Mouse (Mus musculus) stomach, postnatal 0 days (tissue): Measurements from ENCODE around the gene Pde10a. TPM values are rescaled to one million over a fixed set of nuclear protein-coding genes. Genes with fewer than 3 reads are reported as not detected.

Experiments
- ATAC-seq: fragments of 200-750 bp; cut with Nextera tagmentation; 2 replicates; pipeline ENCODE4 v1.8.0; 2017; ENCODE audit not compliant: low FRiP score, low TSS enrichment
- DNase-seq: peaks from one replicate; pipeline ENCODE4 v3.0.0-alpha.2; 2016; ENCODE audit warnings: low spot score
- H3K27ac ChIP-seq: fragments of 300-500 bp; sonication (generic); replicated peaks from 2 replicates; pipeline ENCODE4 v1.5.1; 2014; ENCODE audit warnings: mild to moderate bottlenecking, control low read depth
- H3K27me3 ChIP-seq: fragments of 300-500 bp; sonication (generic); 2 replicates; pipeline ENCODE4 v1.6.1; 2014; ENCODE audit warnings: low read length; ENCODE audit not compliant: control insufficient read depth, insufficient read depth
- H3K36me3 ChIP-seq: fragments of 300-500 bp; sonication (generic); 2 replicates; pipeline ENCODE4 v1.6.1; 2014; ENCODE audit warnings: low read length, mixed read lengths; ENCODE audit not compliant: control insufficient read depth, insufficient read depth
- H3K4me1 ChIP-seq: fragments of 300-500 bp; sonication (generic); replicated peaks from 2 replicates; pipeline ENCODE4 v1.6.1; 2014; ENCODE audit warnings: antibody characterized with exemption; ENCODE audit not compliant: control insufficient read depth, insufficient read depth
- H3K4me2 ChIP-seq: fragments of 300-500 bp; sonication (generic); replicated peaks from 2 replicates; pipeline ENCODE4 v1.6.1; 2014; ENCODE audit warnings: low read depth, mild to moderate bottlenecking, control low read depth, moderate library complexity
- H3K4me3 ChIP-seq: fragments of 300-500 bp; sonication (generic); 2 replicates; pipeline ENCODE4 v1.5.1; 2014; ENCODE audit warnings: low read depth, low read length, control low read depth
- H3K9ac ChIP-seq: fragments of 300-500 bp; sonication (generic); 2 replicates; pipeline ENCODE4 v1.6.1; 2014; ENCODE audit warnings: mild to moderate bottlenecking, low read length, control low read depth, mixed read lengths
- H3K9me3 ChIP-seq: fragments of 300-500 bp; sonication (generic); 2 replicates; pipeline ENCODE4 v1.6.1; 2016; ENCODE audit warnings: low read length; ENCODE audit not compliant: control insufficient read depth
- CTCF ChIP-seq: IDR thresholded peaks from 2 replicates; pipeline ENCODE4 v1.5.1; 2016; ENCODE audit warnings: antibody characterized with exemption, low read depth, mild to moderate bottlenecking, moderate library complexity
- EP300 ChIP-seq: optimal IDR thresholded peaks from 2 replicates; pipeline ENCODE3; 2016; ENCODE audit warnings: antibody characterized with exemption
- WGBS: fragments of 180-500 bp; shearing (Covaris S2); extraction: QIAGEN DNeasy Blood & Tissue Kit; methylation state at CpG from one replicate; pipeline ENCODE4 v1.1.7; 2014; 5-methylcytosine and 5-hydroxymethylcytosine counted together
- polyA plus RNA-seq: library from polyadenylated mRNA; unstranded; fragments of >200 nt; fragmentation: Nextera tagmentation; extraction: Ambion mirVana; gene quantifications from 2 replicates; pipeline ENCODE4 v1.2.1, GENCODE M21; 2015

The Pde10a gene
- polyA plus RNA-seq, 1 experiment from 2014 or later: 0.69 TPM

DNA sequence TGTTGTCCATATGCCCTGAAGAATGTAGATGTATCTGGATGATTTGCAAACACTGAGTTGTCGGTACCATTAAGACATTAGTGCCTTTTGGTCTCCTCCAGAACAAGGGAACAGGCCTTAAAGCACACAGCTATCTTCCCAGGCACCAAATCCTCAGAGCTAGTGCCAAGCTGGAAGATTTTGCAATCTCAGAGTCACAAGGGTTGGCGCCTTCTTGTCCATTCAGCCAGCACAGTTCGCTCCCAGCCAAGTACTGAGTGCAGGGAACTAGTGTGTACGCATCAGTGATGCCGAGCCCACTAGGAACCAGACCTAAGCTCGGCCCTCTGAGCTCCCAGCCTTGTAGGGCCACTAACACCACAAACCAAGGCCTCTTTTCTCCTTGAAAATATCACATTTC, 440.0 kb downstream of the Pde10a start:
- no peaks in the 10 kb centered on the region for H3K27me3 ChIP-seq
- ATAC-seq: no peak

DNA sequence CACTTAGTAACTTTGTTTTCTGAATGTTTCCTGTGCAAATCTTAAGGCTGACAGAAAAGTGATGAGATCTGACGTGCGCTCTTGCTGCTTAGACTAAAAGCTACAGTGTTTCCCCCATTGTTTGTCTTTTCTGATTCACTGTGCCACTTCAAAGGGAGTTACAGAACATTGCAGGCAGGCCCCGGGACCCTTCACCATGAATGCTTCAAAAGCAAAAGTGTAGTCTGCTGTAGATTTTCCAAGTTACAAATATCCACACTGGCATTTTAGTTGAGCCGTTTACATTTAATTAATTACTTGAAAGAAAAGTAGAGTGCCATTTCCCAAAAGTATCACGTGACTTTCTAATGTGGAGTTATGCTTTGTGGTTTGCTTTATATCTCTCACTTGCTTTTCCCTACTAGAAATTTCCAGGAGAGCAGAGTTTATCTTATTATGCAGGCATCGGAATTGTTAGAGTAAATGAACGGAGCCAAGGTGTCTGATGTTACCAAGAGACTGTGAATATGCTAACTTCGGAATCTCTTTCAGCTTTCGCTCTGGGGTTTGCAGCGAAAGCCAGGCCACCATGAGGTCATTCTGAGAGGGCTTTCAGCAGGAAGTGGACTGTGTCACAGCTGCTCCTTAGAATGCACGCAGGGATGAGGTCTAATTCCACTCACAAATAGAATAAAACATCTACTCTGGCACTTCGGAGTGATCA, 447.1 kb downstream of the Pde10a start:
- H3K9me3 ChIP-seq: no peaks in the 10 kb centered on the region
- no peak overlapping the region for H3K4me2 ChIP-seq
- H3K4me1 ChIP-seq: no peaks in the 10 kb centered on the region
- no peaks in the 10 kb centered on the region for H3K36me3 ChIP-seq
- DNase-seq (no peak), ATAC-seq (no peak)
- no peak overlapping the region for H3K27ac ChIP-seq
- no peak for TF ChIP-seq EP300
- no peak for TF ChIP-seq CTCF
- 29% methylated on average over 12 of the region's 12 CpGs for WGBS
- H3K4me3 ChIP-seq: no peak overlapping the region
- no peaks in the 10 kb centered on the region for H3K27me3 ChIP-seq
- H3K9ac ChIP-seq: no peak overlapping the region

More for the DNA sequence above, 440.0 kb downstream of the Pde10a start:
- WGBS: 89% methylated on average over 6 of the region's 6 CpGs
- H3K4me1 ChIP-seq: no peaks in the 10 kb centered on the region
- no peaks in the 10 kb centered on the region for H3K36me3 ChIP-seq
- H3K4me3 ChIP-seq: no peak overlapping the region
- no peaks in the 10 kb centered on the region for H3K9me3 ChIP-seq
- no peak overlapping the region for H3K9ac ChIP-seq
- no peak overlapping the region for H3K27ac ChIP-seq
- no peak overlapping the region for H3K4me2 ChIP-seq
- TF ChIP-seq EP300: no peak
- no peak for TF ChIP-seq CTCF
- DNase-seq: no peak

DNA sequence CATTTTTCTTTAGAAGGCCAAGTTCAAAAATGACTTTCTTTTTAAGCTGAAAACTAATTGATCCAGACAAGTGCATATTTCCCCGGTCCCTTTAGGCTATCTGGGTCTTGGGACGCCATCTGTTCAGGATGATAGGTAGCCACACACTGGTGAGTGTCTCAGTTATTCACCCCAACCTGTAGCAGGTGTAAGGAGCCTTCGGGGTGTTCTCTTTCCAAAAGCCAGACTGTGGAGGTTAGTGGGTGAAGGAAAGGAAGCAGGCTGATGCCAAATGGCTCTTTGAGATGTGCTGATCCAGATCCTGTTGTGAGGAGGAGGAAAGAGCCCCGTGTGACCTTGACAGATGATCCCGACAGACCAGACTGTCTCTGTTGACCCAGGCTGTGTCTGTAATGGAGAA, 448.2 kb downstream of the Pde10a start:
- no peak overlapping the region for H3K4me2 ChIP-seq
- H3K9ac ChIP-seq: no peak overlapping the region
- no peak for TF ChIP-seq EP300
- no peak for TF ChIP-seq CTCF
- no peaks in the 10 kb centered on the region for H3K36me3 ChIP-seq
- 69% methylated on average over 5 of the region's 5 CpGs for WGBS
- DNase-seq (no peak), ATAC-seq (no peak)
- H3K27ac ChIP-seq: no peak overlapping the region
- H3K4me1 ChIP-seq: no peaks in the 10 kb centered on the region
- H3K27me3 ChIP-seq: no peaks in the 10 kb centered on the region
- H3K9me3 ChIP-seq: no peaks in the 10 kb centered on the region
- no peak overlapping the region for H3K4me3 ChIP-seq

DNA sequence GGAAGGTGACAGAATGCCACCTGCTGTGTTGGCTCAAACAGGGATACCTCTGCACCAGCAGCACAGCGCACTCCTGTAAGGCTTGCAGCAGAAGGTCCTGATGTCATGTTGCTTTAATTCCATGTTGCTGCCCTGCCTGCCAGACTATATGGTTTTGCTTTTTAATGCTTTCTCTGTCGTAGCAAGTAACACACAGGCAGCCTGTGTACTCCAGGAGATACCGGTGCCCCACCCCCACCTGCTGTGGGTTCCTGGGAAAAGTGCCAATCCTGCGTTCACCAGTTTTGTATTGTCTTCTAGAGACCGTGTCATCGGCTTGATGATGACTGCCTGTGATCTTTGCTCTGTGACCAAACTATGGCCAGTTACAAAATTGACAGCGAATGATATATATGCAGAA, 449.3 kb downstream of the Pde10a start:
- no peaks in the 10 kb centered on the region for H3K36me3 ChIP-seq
- no peak overlapping the region for H3K4me3 ChIP-seq
- no peaks in the 10 kb centered on the region for H3K4me1 ChIP-seq
- H3K27me3 ChIP-seq: no peaks in the 10 kb centered on the region
- 66% methylated on average over 7 of the region's 7 CpGs for whole genome bisulfite sequencing
- TF ChIP-seq EP300 (no peak), CTCF (no peak)
- no peaks in the 10 kb centered on the region for H3K9me3 ChIP-seq
- no peak overlapping the region for H3K4me2 ChIP-seq
- no peak for ATAC-seq
- DNase-seq: no peak
- H3K9ac ChIP-seq: no peak overlapping the region
- no peak overlapping the region for H3K27ac ChIP-seq

DNA sequence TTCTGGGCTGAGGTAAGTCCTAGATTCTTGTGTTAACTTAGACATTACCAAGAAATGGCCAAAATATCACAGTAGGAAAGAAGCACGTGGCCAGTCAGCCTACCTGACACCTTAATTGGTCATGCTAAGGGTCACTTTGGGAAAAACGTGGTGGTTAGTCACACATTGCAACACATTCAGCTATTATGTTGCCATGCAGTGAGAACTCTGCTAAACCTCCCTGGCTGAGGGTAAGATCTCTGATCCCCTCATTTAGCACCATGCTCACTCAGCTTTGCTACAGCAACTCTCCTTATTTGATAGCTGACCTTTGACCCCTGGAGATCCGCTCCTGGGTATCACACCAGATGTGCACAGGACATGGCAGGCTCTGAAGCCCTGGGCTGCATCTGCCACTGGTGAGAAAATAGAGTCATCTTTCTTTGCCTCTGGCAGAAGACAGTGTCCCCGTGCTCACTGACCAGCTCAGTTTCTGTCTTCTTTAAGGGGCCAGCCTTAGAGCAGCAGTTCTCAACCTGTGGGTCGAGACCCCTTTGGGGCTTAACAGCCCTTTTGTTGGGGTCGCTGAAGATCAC, 449.7 kb downstream of the Pde10a start:
- no peak overlapping the region for H3K4me2 ChIP-seq
- no peak overlapping the region for H3K9ac ChIP-seq
- TF ChIP-seq CTCF: no peak
- TF ChIP-seq EP300: no peak
- no peaks in the 10 kb centered on the region for H3K36me3 ChIP-seq
- H3K27ac ChIP-seq: no peak overlapping the region
- no peak overlapping the region for H3K4me3 ChIP-seq
- ATAC-seq (no peak), DNase-seq (no peak)
- 54% methylated on average over 6 of the region's 6 CpGs for WGBS
- H3K4me1 ChIP-seq: no peaks in the 10 kb centered on the region
- no peaks in the 10 kb centered on the region for H3K9me3 ChIP-seq
- H3K27me3 ChIP-seq: no peaks in the 10 kb centered on the region

DNA sequence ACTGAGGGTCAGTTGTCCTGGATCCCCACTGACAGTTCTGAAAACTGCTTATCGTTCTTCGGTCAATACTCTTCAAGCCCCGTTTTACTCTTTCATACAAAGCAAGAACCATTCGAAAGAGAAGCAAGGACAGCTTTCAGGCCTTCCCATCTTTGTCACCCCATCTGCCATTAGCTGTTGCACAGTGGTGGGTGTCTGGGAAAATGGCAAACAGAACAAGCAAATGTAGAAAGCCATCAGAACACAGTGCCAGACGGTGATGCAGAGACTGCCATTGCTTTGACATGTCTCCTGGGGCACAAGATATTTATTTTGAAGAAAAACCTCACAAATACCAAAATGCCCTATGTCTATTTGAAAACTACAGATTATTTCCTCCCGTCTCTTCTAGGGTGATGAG, 451.6 kb downstream of the Pde10a start:
- Histone ChIP-seq H3K27me3 (no peaks in the 10 kb centered on the region), H3K4me3 (no peak overlapping the region), H3K9ac (no peak overlapping the region), H3K27ac (no peak overlapping the region), H3K4me2 (no peak overlapping the region), H3K9me3 (no peaks in the 10 kb centered on the region), H3K4me1 (no peaks in the 10 kb centered on the region), H3K36me3 (no peaks in the 10 kb centered on the region)
- TF ChIP-seq EP300: no peak
- TF ChIP-seq CTCF: no peak
- DNase-seq (no peak), ATAC-seq (no peak)
- 85% methylated on average over 6 of the region's 6 CpGs for WGBS
